Mouse (Mus musculus) midbrain, embryonic 10.5 days (tissue): ENCODE data around the gene Cipc. TPM values are rescaled to one million over a fixed set of nuclear protein-coding genes. Genes with fewer than 3 reads are reported as not detected.
A peak's percentile ranks its signal among the peaks of the same experiment; 100 is the strongest.

Source experiments
- DNase-seq: peaks from one replicate; pipeline ENCODE4 v3.0.0-alpha.2; 2017; ENCODE audit warnings: low spot score
- H3K27ac ChIP-seq: fragments of 300-500 bp; sonication (generic); replicated peaks from 2 replicates; pipeline ENCODE4 v1.5.1; 2016; ENCODE audit warnings: mild to moderate bottlenecking
- H3K27me3 ChIP-seq: fragments of 300-500 bp; sonication (generic); 2 replicates; pipeline ENCODE4 v1.6.1; 2016; ENCODE audit warnings: low read depth, mild to moderate bottlenecking; ENCODE audit not compliant: poor library complexity, severe bottlenecking
- H3K36me3 ChIP-seq: fragments of 300-500 bp; sonication (generic); 2 replicates; pipeline ENCODE4 v1.6.1; 2016; ENCODE audit warnings: mild to moderate bottlenecking, moderate library complexity
- H3K4me1 ChIP-seq: fragments of 300-500 bp; sonication (generic); 2 replicates; pipeline ENCODE4 v1.6.1; 2016
- H3K4me3 ChIP-seq: fragments of 300-500 bp; sonication (generic); 2 replicates; pipeline ENCODE4 v1.5.1; 2016; ENCODE audit warnings: mild to moderate bottlenecking, moderate library complexity
- H3K9me3 ChIP-seq: fragments of 300-500 bp; sonication (generic); replicated peaks from 2 replicates; pipeline ENCODE4 v1.6.1; 2016; ENCODE audit warnings: mild to moderate bottlenecking
- WGBS: fragments of 180-500 bp; shearing (Covaris S2); methylation state at CpG from one replicate; pipeline ENCODE4 v1.1.7; 2016; 5-methylcytosine and 5-hydroxymethylcytosine counted together
- polyA plus RNA-seq: library from polyadenylated mRNA; unstranded; fragments of >200 nt; fragmentation: Nextera tagmentation; extraction: Ambion mirVana; gene quantifications from 2 replicates; pipeline ENCODE4 v1.2.1, GENCODE M21; 2016

The Cipc gene
- polyA plus RNA-seq = 33.2 and 35.5 TPM in 2 replicates

DNA sequence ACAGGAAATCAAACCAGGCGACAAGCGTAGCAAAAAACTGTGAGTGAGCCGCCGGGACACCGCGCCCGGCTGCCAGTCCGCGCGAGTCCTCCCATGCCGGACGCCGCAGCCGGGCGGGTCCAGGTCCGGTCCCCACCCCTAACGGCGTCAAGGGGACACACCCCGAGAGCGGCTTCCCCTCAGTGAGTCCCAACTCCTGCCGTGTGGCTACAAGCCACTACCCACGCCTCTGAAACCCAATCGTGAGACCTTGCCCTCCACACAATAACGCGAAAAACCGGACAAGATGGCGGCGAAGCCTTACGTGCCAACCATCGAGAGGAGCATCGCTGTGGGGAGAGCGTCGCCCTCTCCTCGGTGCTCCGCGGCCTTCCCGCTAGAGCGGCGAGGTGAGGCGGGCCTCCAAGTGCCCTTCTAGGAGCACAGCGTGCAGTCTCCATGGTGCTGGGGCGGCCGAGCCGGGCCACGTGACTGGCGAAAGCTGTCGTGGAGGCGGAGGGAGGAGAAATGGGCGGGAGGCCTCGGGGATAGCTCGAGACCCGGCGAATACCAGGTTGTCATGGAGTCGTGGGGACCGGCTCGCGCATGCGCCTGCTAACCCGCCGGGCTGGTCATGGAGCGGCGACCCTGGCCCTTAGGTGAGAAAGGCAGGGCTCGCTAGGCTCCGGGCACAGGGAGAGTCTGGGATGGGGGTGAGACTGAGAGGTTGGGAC is at the start of gene Cipc:
Cipc (plus strand) TSS at position 182 of the 713 bp plus-strand sequence.
- Histone ChIP-seq H3K4me1 (peaks cover 74% of the 10 kb centered on the region), H3K9me3 (0 out of 2 replicates have a peak, but pooled peaks cover 6% of the 10 kb centered on the region), H3K27me3 (peaks cover 5% of the 10 kb centered on the region; the same call in 1 of the 2 replicates), H3K36me3 (0 out of 2 replicates have a peak, but pooled peaks cover 5% of the 10 kb centered on the region), H3K4me3 (peak within 1 kb of the TSS; percentile 73), H3K27ac (peak within 1 kb of the TSS; percentile 99)
- WGBS = under 1% methylated on average over 64 of the region's 64 CpGs
- DNase-seq = peak; percentile 100

DNA sequence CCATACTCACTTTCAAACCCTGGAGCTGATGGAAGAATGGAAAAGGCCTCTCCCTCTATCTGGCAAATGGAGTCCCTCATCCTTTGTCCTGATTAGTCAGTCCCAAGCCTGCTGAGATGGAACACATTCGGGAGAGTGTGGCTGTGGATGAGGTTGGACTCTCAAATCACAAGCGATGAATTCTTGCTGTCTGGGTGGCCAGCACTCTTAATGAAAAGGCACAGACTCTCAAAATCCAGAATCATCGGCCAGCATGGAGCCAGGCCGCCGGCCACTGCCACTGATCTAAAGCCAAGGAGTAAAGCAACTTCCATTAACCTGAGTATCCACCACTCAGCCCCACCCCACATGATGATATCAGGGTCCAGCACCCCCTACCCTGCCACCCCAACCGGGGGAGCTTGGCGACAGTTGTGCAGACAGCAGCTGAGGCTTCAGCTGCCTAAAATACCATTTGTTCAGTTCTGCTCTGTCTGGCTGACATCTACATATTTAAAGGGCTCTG is 49.0 kb upstream of the Cipc start:
- Histone ChIP-seq H3K9me3 (no peaks in the 10 kb centered on the region), H3K36me3 (no peaks in the 10 kb centered on the region), H3K4me3 (no peak overlapping the region), H3K4me1 (peaks cover 76% of the 10 kb centered on the region), H3K27me3 (0 out of 2 replicates have a peak, but pooled peaks cover 4% of the 10 kb centered on the region), H3K27ac (peak overlapping the region; percentile 94)
- DNase-seq = no peak
- WGBS = 50% methylated on average over 7 of the region's 7 CpGs

DNA sequence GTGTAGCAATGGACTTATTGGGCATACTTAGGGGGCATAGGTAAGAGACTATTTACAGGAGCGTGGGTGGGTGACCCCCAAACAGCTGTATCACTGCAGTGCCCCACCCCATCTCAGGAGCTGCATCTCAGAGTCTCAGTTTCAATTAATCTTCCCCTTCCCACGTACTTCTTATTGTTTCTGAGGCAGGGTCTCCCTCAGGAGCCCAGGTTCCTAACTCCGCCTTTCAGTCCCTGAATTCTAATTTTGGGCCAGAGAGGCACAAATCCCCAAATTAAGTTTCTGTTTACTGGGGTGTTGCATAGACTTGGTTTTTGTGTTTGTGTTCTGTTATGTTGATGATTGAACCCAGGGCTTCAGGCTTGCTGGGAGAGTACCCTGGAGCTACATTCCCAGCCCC is 48.4 kb upstream of the Cipc start:
- 69% methylated on average over 3 of the region's 3 CpGs for WGBS
- no peak for DNase-seq
- Histone ChIP-seq H3K27me3 (0 out of 2 replicates have a peak, but pooled peaks cover 4% of the 10 kb centered on the region), H3K4me3 (no peak overlapping the region), H3K9me3 (no peaks in the 10 kb centered on the region), H3K36me3 (no peaks in the 10 kb centered on the region), H3K4me1 (peaks cover 70% of the 10 kb centered on the region), H3K27ac (peak overlapping the region; percentile 94)

GRCm38 (mm10) chr12:86899461-86900179 is 47.2 kb upstream of the Cipc start:
- Histone ChIP-seq H3K9me3 (no peaks in the 10 kb centered on the region), H3K27me3 (0 out of 2 replicates have a peak, but pooled peaks cover 4% of the 10 kb centered on the region), H3K27ac (peak overlapping the region; percentile 73), H3K4me1 (peaks cover 67% of the 10 kb centered on the region), H3K4me3 (no peak overlapping the region), H3K36me3 (no peaks in the 10 kb centered on the region)
- WGBS = 75% methylated on average over 11 of the region's 11 CpGs
- DNase-seq = peak; percentile 16

GRCm38 (mm10) chr12:86903828-86904806 is 42.7 kb upstream of the Cipc start:
- H3K27me3 ChIP-seq = peaks cover 28% of the 10 kb centered on the region
- WGBS = 86% methylated on average over 11 of the region's 11 CpGs
- no peak for DNase-seq
- peaks cover 42% of the 10 kb centered on the region for H3K4me1 ChIP-seq
- H3K36me3 ChIP-seq = no peaks in the 10 kb centered on the region
- H3K9me3 ChIP-seq = no peaks in the 10 kb centered on the region
- peak overlapping the region; percentile 56 for H3K27ac ChIP-seq
- no peak overlapping the region for H3K4me3 ChIP-seq

GRCm38 (mm10) chr12:86905203-86905602 is 41.6 kb upstream of the Cipc start:
- Histone ChIP-seq H3K36me3 (no peaks in the 10 kb centered on the region), H3K4me1 (peaks cover 38% of the 10 kb centered on the region), H3K4me3 (no peak overlapping the region), H3K9me3 (no peaks in the 10 kb centered on the region), H3K27ac (peak overlapping the region; percentile 56), H3K27me3 (peaks cover 37% of the 10 kb centered on the region)
- peak; percentile 47 for DNase-seq
- WGBS = 14% methylated on average over 4 of the region's 4 CpGs

- Histone ChIP-seq H3K27me3 (peaks cover 42% of the 10 kb centered on the region), H3K27ac (peak overlapping the region; percentile 56; the same call in 1 of the 2 replicates), H3K36me3 (no peaks in the 10 kb centered on the region), H3K4me1 (peaks cover 36% of the 10 kb centered on the region), H3K9me3 (no peaks in the 10 kb centered on the region), H3K4me3 (no peak overlapping the region)
- DNase-seq = no peak
- WGBS = 67% methylated on average over 7 of the region's 7 CpGs
These were observed 41.0 kb upstream of the Cipc start for GRCm38 (mm10) chr12:86905876-86906275.

DNA sequence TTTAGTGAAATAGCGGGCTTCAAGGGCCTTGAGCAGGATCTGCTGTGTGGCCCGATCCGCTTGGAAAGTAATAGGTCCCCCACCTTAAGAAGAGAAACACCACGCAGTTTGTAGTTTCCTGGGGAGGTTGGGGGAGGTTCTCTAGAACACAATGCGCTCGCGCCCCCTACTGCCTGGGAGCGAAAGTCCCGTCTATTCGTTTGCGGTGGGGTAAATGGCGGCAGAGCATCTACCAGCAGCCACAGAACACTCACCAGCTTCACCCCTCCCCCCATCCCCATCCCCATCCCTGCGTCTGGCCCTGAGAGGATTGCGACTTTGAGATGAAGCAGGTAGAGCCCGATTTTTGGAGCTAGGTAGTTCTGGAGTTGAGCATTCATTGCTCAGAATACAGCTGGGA is 40.4 kb upstream of the Cipc start:
- no peaks in the 10 kb centered on the region for H3K9me3 ChIP-seq
- peaks cover 47% of the 10 kb centered on the region for H3K27me3 ChIP-seq
- H3K27ac ChIP-seq = 0 out of 2 replicates have a peak overlapping the region, but pooled peaks have one; percentile 46
- no peak overlapping the region for H3K4me3 ChIP-seq
- peaks cover 36% of the 10 kb centered on the region for H3K4me1 ChIP-seq
- peak; percentile 81 for DNase-seq
- WGBS = 3% methylated on average over 15 of the region's 15 CpGs
- H3K36me3 ChIP-seq = no peaks in the 10 kb centered on the region

DNA sequence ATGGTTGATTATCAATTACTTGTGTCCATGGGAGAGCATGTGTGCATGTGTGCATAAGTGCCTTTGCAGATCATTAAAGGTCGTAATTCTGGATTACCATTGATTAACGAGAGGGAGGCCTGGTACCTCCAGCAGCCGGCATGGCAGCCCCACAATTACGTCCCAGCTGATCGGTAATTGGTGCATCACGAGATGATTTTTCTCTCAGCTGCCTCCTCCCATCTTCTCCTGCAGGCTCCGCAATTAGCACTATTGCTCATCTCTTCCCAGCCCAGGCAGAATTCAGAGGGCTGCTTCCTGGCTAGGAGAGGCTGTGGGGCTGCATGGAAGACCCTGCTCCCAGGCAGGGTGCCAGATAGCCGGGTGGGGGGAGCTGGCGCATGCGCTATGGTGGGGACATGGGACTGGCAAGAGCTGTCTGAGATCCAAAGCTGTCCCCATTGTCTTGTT is 35.3 kb upstream of the Cipc start:
- DNase-seq = no peak
- WGBS = 64% methylated on average over 10 of the region's 10 CpGs
- H3K4me3 ChIP-seq = no peak overlapping the region
- H3K27me3 ChIP-seq = peaks cover 80% of the 10 kb centered on the region
- no peaks in the 10 kb centered on the region for H3K36me3 ChIP-seq
- H3K27ac ChIP-seq = peak overlapping the region; percentile 68
- no peaks in the 10 kb centered on the region for H3K9me3 ChIP-seq
- peaks cover 44% of the 10 kb centered on the region for H3K4me1 ChIP-seq

DNA sequence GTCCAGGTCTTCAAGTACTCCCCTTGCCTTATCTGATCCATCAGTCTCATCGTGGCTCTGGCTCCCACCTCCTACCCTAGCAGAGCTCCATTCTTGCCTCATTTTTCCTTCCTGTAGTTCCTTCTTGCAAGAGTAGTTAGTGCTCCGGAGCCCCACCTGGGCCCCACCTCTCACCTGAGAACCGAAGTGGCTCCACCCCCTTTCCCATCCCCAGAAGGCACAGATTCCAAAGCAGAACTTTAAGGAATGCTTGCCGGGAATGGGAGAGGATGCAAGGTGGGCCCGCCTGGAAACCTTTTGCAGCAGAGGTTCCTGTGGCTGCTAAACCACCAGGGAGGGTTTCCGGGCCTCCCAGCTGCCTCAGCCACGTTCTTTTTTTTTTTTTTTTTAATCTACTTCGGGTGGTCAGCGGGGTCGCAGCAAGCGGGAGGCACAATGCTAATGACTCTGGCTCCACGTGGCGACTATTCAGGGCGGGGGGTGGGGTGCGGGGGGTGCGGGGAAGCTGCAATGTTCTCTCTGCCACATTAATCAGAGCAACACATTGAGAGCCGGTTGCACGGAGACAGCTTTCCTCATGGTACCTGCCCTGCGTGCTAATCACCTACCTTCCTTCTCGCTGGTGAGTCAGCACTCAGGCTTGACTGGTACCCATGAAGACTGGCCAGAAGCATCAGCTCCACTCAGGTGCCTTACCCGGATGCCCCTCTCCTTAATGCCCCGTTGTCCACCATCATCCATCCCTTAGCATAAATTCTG is 34.3 kb upstream of the Cipc start:
- Histone ChIP-seq H3K9me3 (no peaks in the 10 kb centered on the region), H3K36me3 (no peaks in the 10 kb centered on the region), H3K27me3 (peaks cover 72% of the 10 kb centered on the region), H3K27ac (peak overlapping the region; percentile 68), H3K4me1 (peaks cover 50% of the 10 kb centered on the region), H3K4me3 (peak overlapping the region; percentile 24; the same call in 1 of the 2 replicates)
- DNase-seq = no peak
- WGBS = 8% methylated on average over 22 of the region's 22 CpGs

DNA sequence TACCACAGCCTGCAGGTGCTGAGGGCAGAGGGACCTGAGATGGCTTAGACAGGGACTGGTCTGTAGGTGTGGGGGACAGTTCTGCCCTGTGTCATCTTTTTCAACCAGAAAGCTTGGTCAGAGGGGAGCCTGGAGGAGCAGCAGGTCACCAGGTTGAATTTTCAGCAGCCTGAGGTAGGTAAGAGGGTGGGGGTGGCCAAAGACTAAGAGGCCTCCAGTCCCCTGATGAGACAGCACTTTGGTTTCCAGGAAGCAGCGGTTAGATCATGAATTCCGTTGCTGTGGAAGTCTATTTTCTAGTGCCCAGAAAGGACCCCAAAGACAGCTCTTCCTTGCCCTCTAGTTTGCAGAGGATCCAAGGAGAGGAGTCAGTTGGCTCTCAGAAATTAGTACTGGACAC is 32.5 kb upstream of the Cipc start:
- Histone ChIP-seq H3K9me3 (no peaks in the 10 kb centered on the region), H3K27me3 (peaks cover 57% of the 10 kb centered on the region), H3K27ac (peak overlapping the region; percentile 24), H3K4me1 (peaks cover 68% of the 10 kb centered on the region), H3K4me3 (no peak overlapping the region), H3K36me3 (no peaks in the 10 kb centered on the region)
- 71% methylated on average over 2 of the region's 2 CpGs for WGBS
- DNase-seq = no peak
